Mouse (Mus musculus): Measurements from ENCODE around the gene Tsnaxip1. TPM values are rescaled to one million over a fixed set of nuclear protein-coding genes. Genes with fewer than 3 reads are reported as not detected.

Gene Tsnaxip1
- polyA plus RNA-seq, 1 experiment from 2014 or later: 0.05 TPM

- peaks cover 4% of the 10 kb centered on the region; the same call in 1 of the 2 replicates for H3K4me1 ChIP-seq (replicated peaks; ENCODE audit: insufficient read depth, low read length)
- H3K27ac ChIP-seq: no peak overlapping the region
- 74% methylated on average over 7 of the region's 7 CpGs for WGBS
- ATAC-seq (replicated peaks; ENCODE audit: low FRiP score, low read depth) (no peak), DNase-seq (ENCODE audit: low spot score) (no peak)
- TF ChIP-seq CTCF (IDR thresholded peaks at IDR 0.05; ENCODE audit: low read depth): no peak
- peak overlapping the region; percentile 37 for H3K4me2 ChIP-seq (ENCODE audit: low read length)
- H3K27me3 ChIP-seq (ENCODE audit: insufficient read depth, low read length): no peaks in the 10 kb centered on the region
- no peaks in the 10 kb centered on the region for H3K9me3 ChIP-seq (replicated peaks; ENCODE audit: low read length)
- no peak overlapping the region for H3K4me3 ChIP-seq (replicated peaks; ENCODE audit: low read depth, low read length)
- H3K36me3 ChIP-seq (ENCODE audit: insufficient read depth, low read length): peaks cover 36% of the 10 kb centered on the region
- H3K9ac ChIP-seq (ENCODE audit: low read depth, low read length): no peak overlapping the region
Measured at GRCm38 (mm10) chr8:105850611-105851010, 23.1 kb downstream of the Tsnaxip1 start.

- WGBS: under 1% methylated on average over 34 of the region's 34 CpGs
- no peak for TF ChIP-seq CTCF (IDR thresholded peaks at IDR 0.05; ENCODE audit: low read depth)
- DNase-seq (ENCODE audit: low spot score) (peak; percentile 96), ATAC-seq (replicated peaks; ENCODE audit: low FRiP score, low read depth) (peak; percentile 70)
- Histone ChIP-seq H3K27ac (peak overlapping the region; percentile 68), H3K27me3 (ENCODE audit: insufficient read depth, low read length) (no peaks in the 10 kb centered on the region), H3K4me1 (replicated peaks; ENCODE audit: insufficient read depth, low read length) (peaks cover 11% of the 10 kb centered on the region; the same call in 1 of the 2 replicates), H3K4me3 (replicated peaks; ENCODE audit: low read depth, low read length) (peak overlapping the region; percentile 61), H3K9me3 (replicated peaks; ENCODE audit: low read length) (no peaks in the 10 kb centered on the region), H3K9ac (ENCODE audit: low read depth, low read length) (peak overlapping the region; percentile 74), H3K4me2 (ENCODE audit: low read length) (peak overlapping the region; percentile 85), H3K36me3 (ENCODE audit: insufficient read depth, low read length) (peaks cover 27% of the 10 kb centered on the region)
Measured at GRCm38 (mm10) chr8:105851651-105852143, 24.2 kb downstream of the Tsnaxip1 start.

- no peak overlapping the region for H3K27ac ChIP-seq
- H3K4me1 ChIP-seq (replicated peaks; ENCODE audit: insufficient read depth, low read length): peaks cover 16% of the 10 kb centered on the region
- H3K4me3 ChIP-seq (replicated peaks; ENCODE audit: low read depth, low read length): peak overlapping the region; percentile 61
- no peak overlapping the region for H3K4me2 ChIP-seq (ENCODE audit: low read length)
- H3K27me3 ChIP-seq (ENCODE audit: insufficient read depth, low read length): no peaks in the 10 kb centered on the region
- peaks cover 22% of the 10 kb centered on the region; the same call in 1 of the 2 replicates for H3K36me3 ChIP-seq (ENCODE audit: insufficient read depth, low read length)
- WGBS: 84% methylated on average over 12 of the region's 12 CpGs
- no peak overlapping the region for H3K9ac ChIP-seq (ENCODE audit: low read depth, low read length)
- H3K9me3 ChIP-seq (replicated peaks; ENCODE audit: low read length): no peaks in the 10 kb centered on the region
- DNase-seq (ENCODE audit: low spot score) (no peak), ATAC-seq (replicated peaks; ENCODE audit: low FRiP score, low read depth) (no peak)
- no peak for TF ChIP-seq CTCF (IDR thresholded peaks at IDR 0.05; ENCODE audit: low read depth)
Measured at GRCm38 (mm10) chr8:105852146-105852729, 24.7 kb downstream of the Tsnaxip1 start.

- Histone ChIP-seq H3K9ac (ENCODE audit: low read depth, low read length) (no peak within 1 kb of the TSS), H3K4me2 (ENCODE audit: low read length) (no peak within 1 kb of the TSS), H3K4me3 (replicated peaks; ENCODE audit: low read depth, low read length) (no peak within 1 kb of the TSS), H3K9me3 (replicated peaks; ENCODE audit: low read length) (no peaks in the 10 kb centered on the region), H3K27me3 (ENCODE audit: insufficient read depth, low read length) (no peaks in the 10 kb centered on the region), H3K36me3 (ENCODE audit: insufficient read depth, low read length) (peaks cover 14% of the 10 kb centered on the region; the same call in 1 of the 2 replicates), H3K27ac (no peak within 1 kb of the TSS), H3K4me1 (replicated peaks; ENCODE audit: insufficient read depth, low read length) (peaks cover 17% of the 10 kb centered on the region)
- DNase-seq (ENCODE audit: low spot score) (no peak), ATAC-seq (replicated peaks; ENCODE audit: low FRiP score, low read depth) (no peak)
- WGBS: 90% methylated on average over 3 of the region's 3 CpGs
- no peak for TF ChIP-seq CTCF (IDR thresholded peaks at IDR 0.05; ENCODE audit: low read depth)
Measured at GRCm38 (mm10) chr8:105853178-105853577, 25.6 kb downstream of the Tsnaxip1 start, which contains the start of gene Cenpt. Gene Cenpt (minus strand): TSS chr8:105853278.

GRCm38 (mm10) chr8:105854303-105854702, 26.8 kb downstream of the Tsnaxip1 start:
- H3K4me1 ChIP-seq (replicated peaks; ENCODE audit: insufficient read depth, low read length): peaks cover 18% of the 10 kb centered on the region
- H3K27me3 ChIP-seq (ENCODE audit: insufficient read depth, low read length): no peaks in the 10 kb centered on the region
- peak overlapping the region; percentile 36 for H3K27ac ChIP-seq
- no peak for TF ChIP-seq CTCF (IDR thresholded peaks at IDR 0.05; ENCODE audit: low read depth)
- no peak overlapping the region for H3K9ac ChIP-seq (ENCODE audit: low read depth, low read length)
- ATAC-seq (replicated peaks; ENCODE audit: low FRiP score, low read depth) (no peak), DNase-seq (ENCODE audit: low spot score) (no peak)
- peak overlapping the region; percentile 67 for H3K4me3 ChIP-seq (replicated peaks; ENCODE audit: low read depth, low read length)
- 24% methylated on average over 8 of the region's 8 CpGs for WGBS
- 0 out of 2 replicates have a peak, but pooled peaks cover 4% of the 10 kb centered on the region for H3K36me3 ChIP-seq (ENCODE audit: insufficient read depth, low read length)
- peak overlapping the region; percentile 93 for H3K4me2 ChIP-seq (ENCODE audit: low read length)
- H3K9me3 ChIP-seq (replicated peaks; ENCODE audit: low read length): no peaks in the 10 kb centered on the region

GRCm38 (mm10) chr8:105854715-105855216, 27.2 kb downstream of the Tsnaxip1 start, which contains the start of gene Thap11:
Gene Thap11 (plus strand): TSS chr8:105855132.
- Histone ChIP-seq H3K27me3 (ENCODE audit: insufficient read depth, low read length) (no peaks in the 10 kb centered on the region), H3K4me2 (ENCODE audit: low read length) (peak within 1 kb of the TSS; percentile 93), H3K9me3 (replicated peaks; ENCODE audit: low read length) (no peaks in the 10 kb centered on the region), H3K4me1 (replicated peaks; ENCODE audit: insufficient read depth, low read length) (peaks cover 23% of the 10 kb centered on the region), H3K27ac (peak within 1 kb of the TSS; percentile 89), H3K36me3 (ENCODE audit: insufficient read depth, low read length) (no peaks in the 10 kb centered on the region), H3K9ac (ENCODE audit: low read depth, low read length) (peak within 1 kb of the TSS; percentile 82), H3K4me3 (replicated peaks; ENCODE audit: low read depth, low read length) (peak within 1 kb of the TSS; percentile 67)
- peak; percentile 87 for TF ChIP-seq CTCF (IDR thresholded peaks at IDR 0.05; ENCODE audit: low read depth)
- ATAC-seq (replicated peaks; ENCODE audit: low FRiP score, low read depth): peak; percentile 92
- peak; percentile 97 for DNase-seq (ENCODE audit: low spot score)
- WGBS: 0% methylated on average over 42 of the region's 43 CpGs

All from kidney, postnatal 0 days (tissue).